Mouse (Mus musculus): ENCODE measurements around the gene Galr3. TPM values are rescaled to one million over a fixed set of nuclear protein-coding genes. Genes with fewer than 3 reads are reported as not detected.

Galr3 gene
- polyA plus RNA-seq, 1 experiment from 2014 or later, result not detected

- Histone ChIP-seq H3K4me2 (ENCODE audit: low read depth, low read length) (peak overlapping the region; percentile 93), H3K4me1 (replicated peaks; ENCODE audit: control insufficient read depth, insufficient read depth, low read length) (peaks cover 14% of the 10 kb centered on the region), H3K27ac (ENCODE audit: low read length) (peak overlapping the region; percentile 93), H3K36me3 (ENCODE audit: control insufficient read depth, insufficient read depth, low read length) (peaks cover 16% of the 10 kb centered on the region), H3K9me3 (ENCODE audit: control insufficient read depth, low read length) (no peaks in the 10 kb centered on the region), H3K27me3 (ENCODE audit: control insufficient read depth, insufficient read depth, low read depth, low read length) (no peaks in the 10 kb centered on the region), H3K9ac (ENCODE audit: low read length) (peak overlapping the region; percentile 90), H3K4me3 (ENCODE audit: low read length) (peak overlapping the region; percentile 94)
- ATAC-seq (ENCODE audit: low read depth), result no peak
- WGBS, result 28% methylated on average over 10 of the region's 10 CpGs
Observed at GRCm38 (mm10) chr15:79074446-79074845, 32.8 kb downstream of the Galr3 start.

- peak within 1 kb of the TSS; percentile 90 for H3K9ac ChIP-seq (ENCODE audit: low read length)
- peak within 1 kb of the TSS; percentile 93 for H3K4me2 ChIP-seq (ENCODE audit: low read depth, low read length)
- H3K4me1 ChIP-seq (replicated peaks; ENCODE audit: control insufficient read depth, insufficient read depth, low read length), result peaks cover 14% of the 10 kb centered on the region
- H3K36me3 ChIP-seq (ENCODE audit: control insufficient read depth, insufficient read depth, low read length), result peaks cover 20% of the 10 kb centered on the region
- ATAC-seq (ENCODE audit: low read depth), result peak; percentile 94
- under 1% methylated on average over 44 of the region's 49 CpGs for WGBS
- H3K27me3 ChIP-seq (ENCODE audit: control insufficient read depth, insufficient read depth, low read depth, low read length), result no peaks in the 10 kb centered on the region
- H3K27ac ChIP-seq (ENCODE audit: low read length), result peak within 1 kb of the TSS; percentile 93
- H3K4me3 ChIP-seq (ENCODE audit: low read length), result peak within 1 kb of the TSS; percentile 94
- no peaks in the 10 kb centered on the region for H3K9me3 ChIP-seq (ENCODE audit: control insufficient read depth, low read length)
Observed at GRCm38 (mm10) chr15:79074913-79075532, 33.3 kb downstream of the Galr3 start, which contains the start of gene Eif3l. TSS of gene Eif3l (plus strand) at chr15:79075179.

- Histone ChIP-seq H3K4me3 (ENCODE audit: low read length) (peak overlapping the region; percentile 94), H3K4me1 (replicated peaks; ENCODE audit: control insufficient read depth, insufficient read depth, low read length) (peaks cover 14% of the 10 kb centered on the region), H3K36me3 (ENCODE audit: control insufficient read depth, insufficient read depth, low read length) (peaks cover 25% of the 10 kb centered on the region), H3K9ac (ENCODE audit: low read length) (peak overlapping the region; percentile 90), H3K27me3 (ENCODE audit: control insufficient read depth, insufficient read depth, low read depth, low read length) (no peaks in the 10 kb centered on the region), H3K27ac (ENCODE audit: low read length) (no peak overlapping the region), H3K9me3 (ENCODE audit: control insufficient read depth, low read length) (no peaks in the 10 kb centered on the region), H3K4me2 (ENCODE audit: low read depth, low read length) (peak overlapping the region; percentile 93)
- ATAC-seq (ENCODE audit: low read depth), result no peak
- WGBS, result 35% methylated on average over 15 of the region's 15 CpGs
Observed at GRCm38 (mm10) chr15:79075658-79076365, 34.1 kb downstream of the Galr3 start.

- 93% methylated on average over 7 of the region's 7 CpGs for WGBS
- Histone ChIP-seq H3K4me2 (ENCODE audit: low read depth, low read length) (no peak overlapping the region), H3K27ac (ENCODE audit: low read length) (no peak overlapping the region), H3K27me3 (ENCODE audit: control insufficient read depth, insufficient read depth, low read depth, low read length) (no peaks in the 10 kb centered on the region), H3K9ac (ENCODE audit: low read length) (no peak overlapping the region), H3K36me3 (ENCODE audit: control insufficient read depth, insufficient read depth, low read length) (peaks cover 61% of the 10 kb centered on the region), H3K9me3 (ENCODE audit: control insufficient read depth, low read length) (no peaks in the 10 kb centered on the region), H3K4me3 (ENCODE audit: low read length) (no peak overlapping the region), H3K4me1 (replicated peaks; ENCODE audit: control insufficient read depth, insufficient read depth, low read length) (peaks cover 11% of the 10 kb centered on the region)
- ATAC-seq (ENCODE audit: low read depth), result no peak
Observed at GRCm38 (mm10) chr15:79079567-79079966, 37.9 kb downstream of the Galr3 start.

GRCm38 (mm10) chr15:79092284-79092683, 50.6 kb downstream of the Galr3 start:
- Histone ChIP-seq H3K27ac (ENCODE audit: low read length) (no peak overlapping the region), H3K36me3 (ENCODE audit: control insufficient read depth, insufficient read depth, low read length) (peaks cover 45% of the 10 kb centered on the region), H3K27me3 (ENCODE audit: control insufficient read depth, insufficient read depth, low read depth, low read length) (no peaks in the 10 kb centered on the region), H3K9me3 (ENCODE audit: control insufficient read depth, low read length) (no peaks in the 10 kb centered on the region), H3K9ac (ENCODE audit: low read length) (no peak overlapping the region), H3K4me1 (replicated peaks; ENCODE audit: control insufficient read depth, insufficient read depth, low read length) (peaks cover 13% of the 10 kb centered on the region), H3K4me2 (ENCODE audit: low read depth, low read length) (no peak overlapping the region), H3K4me3 (ENCODE audit: low read length) (no peak overlapping the region)
- 77% methylated on average over 6 of the region's 6 CpGs for WGBS
- no peak for ATAC-seq (ENCODE audit: low read depth)

Small RNA genes within 50 kb of the gene (microRNA-seq; reads per million reads assigned to microRNA genes)
- 1.2 reads per million for gene Mir6956

Other genes with a start within 250 kb of the Galr3 start
- gene Card10, start 238.8 kb upstream of the Galr3 start, polyA plus RNA-seq (2015; fragmentation: Nextera tagmentation; extraction: Ambion mirVana), result 6.1 and 6.2 TPM in 2 replicates
- 113 TPM in 2 replicates for gene Cdc42ep1, start 199.3 kb upstream of the Galr3 start, polyA plus RNA-seq (2015; fragmentation: Nextera tagmentation; extraction: Ambion mirVana)
- gene Lgals2, start 186.4 kb upstream of the Galr3 start, polyA plus RNA-seq (2015; fragmentation: Nextera tagmentation; extraction: Ambion mirVana), result 1.0 and 1.2 TPM in 2 replicates
- 58.3 and 63.1 TPM in 2 replicates for gene Gga1, start 164.7 kb upstream of the Galr3 start, polyA plus RNA-seq (2015; fragmentation: Nextera tagmentation; extraction: Ambion mirVana)
- 0.16 and 0.59 TPM in 2 replicates for gene Gm49510, start 142.2 kb upstream of the Galr3 start, polyA plus RNA-seq (2015; fragmentation: Nextera tagmentation; extraction: Ambion mirVana)
- 37.3 and 41.8 TPM in 2 replicates for gene Sh3bp1, start 142.1 kb upstream of the Galr3 start, polyA plus RNA-seq (2015; fragmentation: Nextera tagmentation; extraction: Ambion mirVana)
- gene Pdxp, start 128.0 kb upstream of the Galr3 start, polyA plus RNA-seq (2015; fragmentation: Nextera tagmentation; extraction: Ambion mirVana), result 6.8 and 8.0 TPM in 2 replicates
- 796 and 862 TPM in 2 replicates for gene Lgals1, start 115.2 kb upstream of the Galr3 start, polyA plus RNA-seq (2015; fragmentation: Nextera tagmentation; extraction: Ambion mirVana)
- gene Nol12, start 107.0 kb upstream of the Galr3 start, polyA plus RNA-seq (2015; fragmentation: Nextera tagmentation; extraction: Ambion mirVana), result 43.0 and 48.3 TPM in 2 replicates
- gene Triobp, start 94.2 kb upstream of the Galr3 start, polyA plus RNA-seq (2015; fragmentation: Nextera tagmentation; extraction: Ambion mirVana), result 44.6 and 51.3 TPM in 2 replicates
- gene H1f0, start 13.4 kb upstream of the Galr3 start, polyA plus RNA-seq (2015; fragmentation: Nextera tagmentation; extraction: Ambion mirVana), result 516 and 576 TPM in 2 replicates
- gene Ankrd54, start 21.0 kb downstream of the Galr3 start, polyA plus RNA-seq (2015; fragmentation: Nextera tagmentation; extraction: Ambion mirVana), result 52.6 and 56.7 TPM in 2 replicates
- gene Eif3l, start 33.3 kb downstream of the Galr3 start, polyA plus RNA-seq (2015; fragmentation: Nextera tagmentation; extraction: Ambion mirVana), result 196 and 209 TPM in 2 replicates
- 6.9 and 7.8 TPM in 2 replicates for gene Micall1, start 67.0 kb downstream of the Galr3 start, polyA plus RNA-seq (2015; fragmentation: Nextera tagmentation; extraction: Ambion mirVana)
- 255 and 267 TPM in 2 replicates for gene Polr2f, start 99.1 kb downstream of the Galr3 start, polyA plus RNA-seq (2015; fragmentation: Nextera tagmentation; extraction: Ambion mirVana)
- 16.3 and 18.3 TPM in 2 replicates for gene 1700088E04Rik, start 99.4 kb downstream of the Galr3 start, polyA plus RNA-seq (2015; fragmentation: Nextera tagmentation; extraction: Ambion mirVana)
- 0.67 and 0.82 TPM in 2 replicates for gene Sox10, start 123.4 kb downstream of the Galr3 start, polyA plus RNA-seq (2015; fragmentation: Nextera tagmentation; extraction: Ambion mirVana)
- gene Pick1, start 187.3 kb downstream of the Galr3 start, polyA plus RNA-seq (2015; fragmentation: Nextera tagmentation; extraction: Ambion mirVana), result 41.2 and 48.4 TPM in 2 replicates
- 0.28 and 0.67 TPM in 2 replicates for gene Gm49486, start 187.5 kb downstream of the Galr3 start, polyA plus RNA-seq (2015; fragmentation: Nextera tagmentation; extraction: Ambion mirVana)
- gene Slc16a8, start 212.9 kb downstream of the Galr3 start, polyA plus RNA-seq (2015; fragmentation: Nextera tagmentation; extraction: Ambion mirVana), result 0.13 and 0.19 TPM in 2 replicates
- gene Baiap2l2, start 243.7 kb downstream of the Galr3 start, polyA plus RNA-seq (2015; fragmentation: Nextera tagmentation; extraction: Ambion mirVana), result 4.1 and 6.2 TPM in 2 replicates